Mouse (Mus musculus): ENCODE data around the gene Serinc4.

Gene Serinc4

DNA sequence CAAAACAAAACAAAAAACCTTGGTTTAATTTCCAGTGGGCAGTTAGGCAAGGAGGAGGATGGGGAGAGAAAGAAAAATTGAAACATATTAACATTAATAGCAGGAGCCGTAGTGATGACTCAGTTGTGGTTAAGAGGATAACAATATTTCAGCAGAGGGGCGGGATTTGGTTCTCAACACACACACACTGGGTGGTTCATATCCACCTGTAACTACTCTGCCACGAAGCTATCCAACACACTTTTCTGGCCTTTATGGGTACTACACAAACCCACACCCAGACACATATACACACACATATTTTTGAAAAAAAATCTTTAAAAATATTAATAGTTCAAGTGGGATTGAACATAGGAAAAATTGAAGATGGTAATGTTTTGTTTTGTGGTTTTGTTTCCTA, 9.6 kb downstream of the Serinc4 start:
- DNase-seq, result no peak

DNA sequence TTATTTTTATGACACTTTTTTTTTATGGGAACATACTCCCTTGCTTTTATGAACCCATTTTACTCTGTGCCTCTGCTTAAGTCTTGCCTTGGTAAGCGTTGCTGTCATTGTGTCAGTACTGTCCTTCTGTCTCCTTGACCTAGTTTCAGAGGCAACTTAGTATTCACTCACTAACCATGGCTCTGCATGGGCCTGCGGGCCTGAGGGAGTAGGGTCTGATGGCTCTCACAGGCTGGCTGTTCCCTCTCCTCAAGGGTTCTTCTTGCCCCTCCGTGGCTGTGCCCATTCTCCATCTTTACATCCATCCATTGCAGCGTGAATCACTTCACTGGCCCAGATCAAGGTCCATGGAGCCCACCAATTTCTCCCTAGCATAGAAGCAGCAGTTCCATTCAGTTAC, 10.1 kb downstream of the Serinc4 start:
- DNase-seq, result no peak

- DNase-seq, result no peak
Measured at GRCm38 (mm10) chr2:121445117-121445516, 11.5 kb downstream of the Serinc4 start.

GRCm38 (mm10) chr2:121444178-121444577, 12.4 kb downstream of the Serinc4 start, which contains the start of gene Ell3:
Ell3 (minus strand) TSS chr2:121444278.
- DNase-seq, result no peak

GRCm38 (mm10) chr2:121443068-121443349, 13.6 kb downstream of the Serinc4 start:
- no peak for DNase-seq

DNA sequence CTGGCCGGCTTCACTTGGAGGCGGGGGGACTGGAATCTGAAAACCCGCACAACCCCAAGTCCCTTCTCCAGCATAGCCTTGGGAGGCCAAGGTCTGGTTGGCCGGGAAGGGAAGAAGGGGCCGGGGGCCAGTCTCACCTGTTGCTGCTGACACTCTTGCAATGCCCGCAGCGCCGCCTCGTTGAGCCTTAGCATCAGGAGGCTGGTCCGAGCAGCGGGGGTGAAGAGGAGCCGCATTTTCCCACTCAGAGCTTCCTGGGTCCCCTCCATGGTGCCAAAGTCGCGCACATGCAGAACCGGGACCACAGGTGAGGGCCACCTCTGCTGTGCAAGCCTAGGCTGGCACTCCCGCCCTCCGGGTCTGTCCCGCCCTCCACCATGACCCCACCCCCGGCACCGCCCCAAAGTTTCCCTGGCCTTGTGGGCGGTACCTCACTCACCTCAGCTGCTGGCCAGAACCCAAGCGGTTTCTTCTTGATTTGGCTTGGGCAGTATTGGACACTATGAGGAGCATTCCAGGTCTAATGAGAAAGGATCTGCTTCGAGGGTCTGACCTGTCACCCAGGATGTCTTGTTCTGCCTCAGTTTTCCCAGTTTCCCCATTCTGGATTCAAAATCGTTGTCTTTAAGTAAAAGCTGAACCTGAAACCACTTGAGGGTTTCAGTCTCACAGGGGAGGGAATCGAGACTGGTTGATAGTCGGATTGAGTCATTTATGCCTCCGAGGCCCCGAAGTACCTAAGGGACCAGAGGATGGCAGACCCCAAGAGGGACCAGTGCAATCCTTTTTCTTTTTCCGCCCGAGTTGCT, 14.1 kb downstream of the Serinc4 start:
- DNase-seq, result peak; percentile 89

DNA sequence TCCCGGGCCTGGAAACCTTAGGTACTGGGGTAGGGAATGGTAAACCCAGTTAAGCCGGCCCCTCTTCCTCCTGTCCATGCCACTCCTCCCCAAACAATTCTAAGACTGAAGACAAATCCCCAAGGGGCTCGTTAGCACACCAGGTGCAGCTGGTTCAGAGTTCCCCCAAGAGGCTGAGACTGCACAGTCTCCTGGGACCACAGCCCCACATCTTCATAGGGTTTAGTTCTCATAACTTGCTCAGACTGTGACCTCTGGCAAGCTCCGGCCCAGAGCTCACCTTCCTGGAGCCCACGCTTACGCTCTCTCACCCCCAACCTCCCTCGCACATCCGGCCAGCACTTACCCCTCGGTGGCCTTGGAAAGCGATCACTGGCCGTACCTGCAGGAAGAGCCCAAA, 14.8 kb downstream of the Serinc4 start:
- no peak for DNase-seq

DNA sequence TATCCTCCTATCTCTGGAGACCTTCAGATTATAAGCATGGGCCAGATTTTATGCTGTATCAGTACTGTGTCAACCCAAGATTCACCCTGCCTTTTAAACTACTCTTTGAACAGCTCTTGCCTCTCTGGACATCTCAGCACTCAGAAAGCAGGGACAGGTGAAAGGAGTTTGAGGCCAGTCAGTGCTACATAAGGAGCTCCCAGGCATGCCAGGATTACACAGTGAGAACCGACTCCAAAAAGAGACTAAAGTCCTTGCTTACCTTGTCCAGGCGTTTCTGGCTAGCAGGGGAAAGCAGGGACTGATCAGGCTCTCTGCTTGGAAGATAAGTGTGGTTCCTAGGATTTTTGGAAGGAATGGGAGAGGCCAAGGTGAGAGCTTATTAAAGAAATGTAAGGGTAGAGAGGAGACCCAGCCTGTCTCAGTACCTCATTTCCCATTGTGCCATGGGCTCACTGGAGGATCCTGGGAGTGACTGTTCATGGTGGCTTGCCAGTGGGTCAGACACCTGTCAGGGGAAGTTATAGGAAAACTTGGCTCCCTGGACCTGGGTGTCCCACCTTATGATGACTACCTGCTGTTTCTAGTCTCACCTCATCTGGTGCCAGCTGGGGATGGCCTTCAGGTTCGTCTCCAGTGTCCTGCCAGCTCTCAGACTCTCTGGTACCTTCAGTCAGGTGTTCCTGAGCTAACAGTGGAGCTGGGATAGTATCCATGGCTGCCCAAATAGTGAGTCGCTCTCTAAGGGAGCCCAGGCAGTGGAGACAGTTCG, 15.6 kb downstream of the Serinc4 start:
- no peak for DNase-seq

- DNase-seq, result peak; percentile 50
Measured at GRCm38 (mm10) chr2:121439746-121440145, 16.8 kb downstream of the Serinc4 start.

GRCm38 (mm10) chr2:121434854-121435253, 21.7 kb downstream of the Serinc4 start:
- DNase-seq, result no peak

- no peak for DNase-seq
Measured at GRCm38 (mm10) chr2:121425890-121426289, 30.7 kb downstream of the Serinc4 start.

DNA sequence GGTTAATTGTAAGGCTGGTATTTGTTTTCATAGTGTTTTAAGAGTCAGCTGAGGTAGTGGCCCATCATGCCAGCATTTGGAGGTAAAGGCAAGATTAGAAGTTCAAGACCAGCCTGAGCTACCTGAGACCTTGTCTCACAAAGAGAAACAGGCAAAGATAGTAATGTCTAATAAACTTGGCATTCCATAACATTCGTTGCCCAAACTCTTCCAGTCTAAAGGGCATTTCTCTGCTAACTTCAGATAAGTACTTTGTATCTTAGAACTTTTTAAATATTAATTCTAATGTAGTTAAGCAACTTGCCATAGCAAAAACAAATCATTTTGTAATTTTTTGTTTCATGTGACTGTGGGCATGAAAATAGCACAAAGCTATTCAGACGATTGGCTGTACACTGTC, 33.4 kb downstream of the Serinc4 start:
- no peak for DNase-seq

- DNase-seq, result no peak
Measured at GRCm38 (mm10) chr2:121418476-121418875, 38.1 kb downstream of the Serinc4 start.

DNA sequence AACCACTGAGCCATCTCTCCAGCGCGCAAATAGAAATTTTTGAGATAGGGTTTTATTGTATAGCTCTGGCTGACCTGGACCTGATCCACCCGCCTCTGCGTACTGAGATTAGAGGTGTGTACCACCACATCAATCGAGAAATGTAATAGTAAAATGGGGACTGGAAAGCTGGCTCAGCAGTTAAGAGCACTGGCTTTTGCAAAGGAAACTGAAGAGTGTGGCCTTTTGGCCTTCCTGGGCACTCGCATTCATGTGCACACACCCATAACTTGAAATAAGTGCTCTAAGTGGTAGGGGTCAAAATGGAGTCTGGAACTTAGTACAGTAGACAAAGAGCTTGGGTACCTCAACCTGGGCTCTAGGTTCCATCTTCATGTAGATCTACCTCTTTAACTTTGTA, 40.2 kb downstream of the Serinc4 start:
- no peak for DNase-seq

DNA sequence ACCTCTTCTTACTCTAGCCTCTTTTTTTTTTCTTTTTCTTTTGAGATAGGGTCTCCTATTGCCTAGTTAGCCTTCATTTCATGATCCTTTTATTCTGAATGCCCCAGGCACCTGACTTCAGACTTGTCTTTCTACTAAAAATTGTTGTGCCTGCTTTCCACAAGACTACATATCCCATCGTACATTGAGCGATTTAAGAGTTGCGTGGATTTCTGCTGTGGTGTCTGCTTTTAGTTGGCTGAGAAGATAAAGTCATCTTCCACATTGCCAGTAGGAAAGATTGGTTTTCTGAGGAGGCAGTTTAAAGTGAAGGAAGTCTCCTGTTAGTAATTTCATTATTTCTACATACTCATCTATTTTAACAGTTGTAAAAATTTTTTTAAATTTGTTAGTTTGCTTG, 41.0 kb downstream of the Serinc4 start:
- no peak for DNase-seq

- DNase-seq, result no peak
Measured at GRCm38 (mm10) chr2:121415103-121415502, 41.5 kb downstream of the Serinc4 start.

- peak; percentile 55 for DNase-seq
Measured at GRCm38 (mm10) chr2:121414139-121414685, 42.4 kb downstream of the Serinc4 start.

DNA sequence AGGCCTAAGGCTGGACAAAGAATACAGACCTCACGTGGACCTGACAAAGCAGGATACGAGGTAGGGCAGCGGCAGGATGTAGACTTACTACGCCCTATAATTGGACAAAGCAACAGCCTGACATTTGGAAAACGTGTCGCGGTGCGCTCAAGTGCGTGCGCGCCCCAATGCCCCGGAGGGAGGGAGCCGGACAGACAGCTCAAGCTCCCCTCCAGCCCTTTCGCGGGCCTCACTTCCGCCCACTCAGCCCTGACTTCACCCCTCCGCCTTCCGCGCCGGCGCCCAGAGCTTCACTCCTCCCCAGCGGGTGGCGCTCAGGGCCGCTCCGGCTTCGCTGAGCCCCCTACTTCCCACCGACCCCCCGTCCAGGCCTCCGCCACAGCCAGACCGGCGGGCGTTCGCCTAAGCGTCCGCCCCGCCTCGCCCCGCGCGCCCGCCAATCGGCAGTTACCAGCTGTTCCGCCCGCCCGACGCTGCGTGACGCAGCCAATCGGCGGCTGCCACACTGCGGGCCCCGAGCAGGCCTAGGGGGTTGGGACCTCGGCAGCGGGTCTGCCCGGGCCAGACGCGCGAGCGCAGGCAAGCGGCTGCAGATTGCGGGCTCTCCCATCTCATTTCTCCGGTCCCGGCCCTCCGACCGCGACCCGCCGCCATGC, 43.1 kb downstream of the Serinc4 start, which contains the start of the genes Pdia3 and Catsper2:
TSS of gene Pdia3 (plus strand) at position 389 of the 656 bp plus-strand sequence.
TSS of gene Catsper2 (minus strand) at position 406 of the 656 bp plus-strand sequence.
- peak; percentile 95 for DNase-seq

- DNase-seq, result no peak
Measured at GRCm38 (mm10) chr2:121412843-121413386, 43.7 kb downstream of the Serinc4 start.

DNA sequence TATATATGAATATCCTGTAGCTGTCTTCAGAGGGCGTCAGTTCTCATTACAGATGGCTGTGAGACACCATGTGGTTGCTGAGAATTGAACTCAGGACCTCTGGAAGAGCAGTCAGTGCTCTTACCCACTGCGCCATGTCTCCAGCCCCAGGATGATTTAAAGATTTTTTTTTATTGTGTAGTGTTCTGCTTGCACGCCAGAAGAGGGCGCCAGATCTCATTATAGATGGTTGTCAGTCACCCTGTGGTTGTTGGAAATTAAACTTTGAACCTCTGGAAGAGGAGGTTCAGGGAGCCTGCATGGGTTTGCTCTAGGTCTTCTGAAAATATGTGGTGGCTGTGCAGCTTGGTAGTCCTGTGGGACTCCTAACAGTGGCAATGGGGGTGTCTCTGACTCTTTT, 48.4 kb downstream of the Serinc4 start:
- DNase-seq, result peak; percentile 47

GRCm38 (mm10) chr2:121403296-121403695, 53.3 kb downstream of the Serinc4 start:
- no peak for DNase-seq

GRCm38 (mm10) chr2:121396624-121397023, 60.0 kb downstream of the Serinc4 start:
- peak; percentile 84 for DNase-seq

All from kidney, adult 18-20 months (tissue).